Mouse (Mus musculus) heart, postnatal 25 days (tissue): ENCODE results near the gene Ms4a4c. TPM values are rescaled to one million over a fixed set of nuclear protein-coding genes. Genes with fewer than 3 reads are reported as not detected.
"Not testable (repeated sequence)": the region's sequence is repeated elsewhere in the genome, so short reads cannot be mapped to it uniquely, and the experiment has no call there.

Experiments used
- DNase-seq: peaks from one replicate; pipeline ENCODE4 v3.0.0; 2022; ENCODE audit warnings: low spot score
- intact Hi-C: fragments of 180-260 bp; cut with DNase I; formaldehyde crosslinking; loops from one replicate; pipeline ENCODE4 v1.15.1; 2025
- total RNA-seq, 2 experiments: library from RNA; stranded (reverse); gene quantifications; 2 replicates each; pipeline ENCODE4 v1.2.3; 2021

Gene Ms4a4c
- total RNA-seq: not detected

GRCm38 (mm10) chr19:11404527-11404926 lies at the start of gene Ms4a4c:
Ms4a4c (plus strand) TSS chr19:11404770.
- intact Hi-C loops: no loop called here
- no peak for DNase-seq

- intact Hi-C loops: no loop called here
- no peak for DNase-seq
These were observed 48.8 kb upstream of the Ms4a4c start for GRCm38 (mm10) chr19:11355730-11356129.

GRCm38 (mm10) chr19:11360106-11360505 lies 44.5 kb upstream of the Ms4a4c start:
- no peak for DNase-seq
- intact Hi-C loops: loop anchor here (5.0 kb wide), 1 partner anchor 242 kb away; the partner anchor contains the start of gene Ms4a6d

DNA sequence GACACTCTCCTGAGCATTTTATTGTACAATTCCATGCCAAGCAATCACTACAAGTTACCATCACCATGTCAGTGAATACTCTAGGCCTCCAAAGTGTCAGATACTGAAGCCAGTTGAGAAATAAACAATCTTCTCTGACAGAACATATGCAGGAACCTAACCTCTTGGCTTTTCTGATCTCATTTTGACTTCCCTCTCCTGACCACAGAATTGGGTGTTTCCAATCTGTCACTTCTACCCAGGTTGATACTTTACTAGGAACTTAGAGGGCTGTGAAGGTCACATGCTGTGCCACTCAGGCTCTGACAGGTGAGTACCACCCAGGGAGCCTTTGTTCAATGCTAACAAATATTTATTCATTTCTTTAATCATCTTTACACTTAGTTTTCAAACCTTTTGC lies 42.6 kb upstream of the Ms4a4c start:
- intact Hi-C loops: loop anchor here (5.0 kb wide), 1 partner anchor 240 kb away; the partner anchor contains the start of gene Ms4a6d
- DNase-seq: no peak

GRCm38 (mm10) chr19:11368310-11368709 lies 36.3 kb upstream of the Ms4a4c start:
- DNase-seq: no peak
- intact Hi-C loops: no loop called here

DNA sequence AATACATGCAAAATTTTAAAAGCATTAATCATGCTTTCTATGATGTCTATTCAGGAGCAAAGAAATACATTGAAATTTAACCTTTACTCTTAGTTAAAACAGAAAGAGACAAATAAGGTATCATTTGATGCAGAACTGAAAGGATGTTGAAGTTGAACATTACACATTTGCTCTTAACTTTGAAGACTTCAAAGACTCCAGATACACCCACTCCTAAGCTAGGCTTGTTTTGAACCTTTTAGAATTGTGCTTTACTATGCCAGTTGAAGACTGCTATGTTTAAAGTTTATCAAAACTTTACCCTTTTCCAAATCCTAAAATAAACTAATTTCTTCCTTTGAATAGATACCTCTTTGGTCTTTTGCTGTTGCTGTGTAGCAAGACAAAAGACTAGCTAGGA lies 33.4 kb upstream of the Ms4a4c start:
- intact Hi-C loops: no loop called here
- no peak for DNase-seq

DNA sequence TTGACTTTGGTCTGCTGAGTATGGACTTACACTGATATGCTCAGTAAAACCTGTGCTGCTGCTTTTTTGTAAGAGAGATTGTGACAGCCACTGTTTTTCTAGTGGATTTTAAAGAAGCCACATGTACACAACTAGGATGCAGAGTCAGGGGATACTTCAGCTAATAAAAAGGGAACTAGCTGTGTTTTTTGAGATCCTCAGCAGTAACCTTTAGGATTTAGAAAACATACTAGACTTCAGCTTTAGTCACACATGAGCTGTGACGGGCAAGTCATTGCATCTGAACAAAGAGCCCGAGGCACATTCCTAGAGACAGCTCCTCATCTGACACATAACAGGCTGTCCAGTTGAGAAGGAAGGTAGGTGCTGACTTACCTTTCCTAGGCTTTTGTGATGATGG lies 29.3 kb upstream of the Ms4a4c start, which contains the start of gene Ms4a4a:
TSS of gene Ms4a4a (plus strand) at position 251 of the 400 bp plus-strand sequence.
- intact Hi-C loops: no loop called here
- no peak for DNase-seq

- intact Hi-C loops: no loop called here
- DNase-seq: no peak
These were observed 28.2 kb upstream of the Ms4a4c start for GRCm38 (mm10) chr19:11376399-11376798.

DNA sequence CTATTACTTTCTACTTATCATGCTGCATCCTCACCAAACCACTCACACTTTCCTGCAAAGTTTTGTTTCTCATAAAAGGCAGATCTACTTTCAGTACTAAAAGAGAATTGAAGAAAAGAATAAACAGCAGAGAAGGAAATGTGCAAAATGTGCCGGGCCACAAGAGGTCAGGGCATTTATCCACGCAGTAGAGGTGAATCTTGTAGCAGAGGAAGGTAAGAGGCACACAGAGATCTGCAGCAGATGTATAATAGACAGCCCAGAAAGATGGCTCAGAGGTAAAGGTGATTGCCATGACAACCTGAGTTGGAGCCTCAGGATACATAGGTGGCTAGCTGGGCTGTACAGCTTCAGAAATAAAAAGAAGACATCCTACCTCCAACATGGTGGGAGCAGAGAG lies 17.5 kb upstream of the Ms4a4c start:
- DNase-seq: no peak
- intact Hi-C loops: no loop called here

DNA sequence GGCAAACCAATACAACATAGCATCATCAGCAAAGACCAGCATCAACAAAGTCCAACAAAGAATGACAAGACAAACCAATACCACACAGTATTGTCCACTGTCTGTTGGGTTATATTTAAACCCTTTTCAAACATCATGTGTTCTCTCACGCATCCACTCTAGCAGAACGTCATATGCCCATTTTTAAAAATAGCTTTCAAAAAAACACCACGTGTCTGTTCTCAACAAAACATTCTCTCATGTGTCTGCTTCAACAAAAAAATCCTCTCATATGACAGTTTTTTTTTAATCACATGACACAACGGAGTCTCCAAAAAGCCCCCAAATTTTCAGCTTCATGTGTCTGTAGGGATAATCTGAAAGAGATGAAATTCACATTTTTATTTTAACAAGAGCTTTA lies 16.9 kb upstream of the Ms4a4c start:
- DNase-seq: no peak
- intact Hi-C loops: no loop called here

- intact Hi-C loops: no loop called here
- no peak for DNase-seq
These were observed 15.6 kb upstream of the Ms4a4c start for GRCm38 (mm10) chr19:11388949-11389348.

DNA sequence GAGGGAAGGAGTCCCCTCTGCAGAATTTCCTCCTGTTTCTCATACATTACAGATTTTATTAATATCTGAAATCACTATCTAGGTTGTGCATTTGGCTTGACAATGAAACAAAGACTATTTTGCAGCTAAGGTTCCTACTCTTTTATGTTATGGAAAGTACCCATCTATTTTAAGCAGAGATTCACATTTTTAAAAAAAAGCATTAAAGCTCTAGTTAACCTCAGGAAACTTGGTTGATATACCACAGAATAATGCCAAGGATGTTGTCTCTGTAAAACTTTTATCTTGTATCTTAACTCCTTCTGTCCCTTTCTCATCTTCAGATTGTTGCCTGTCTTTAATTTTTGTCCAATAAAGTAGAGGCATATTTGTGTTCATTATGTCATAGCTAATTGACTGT lies 8.8 kb upstream of the Ms4a4c start:
- DNase-seq: no peak
- intact Hi-C loops: no loop called here

DNA sequence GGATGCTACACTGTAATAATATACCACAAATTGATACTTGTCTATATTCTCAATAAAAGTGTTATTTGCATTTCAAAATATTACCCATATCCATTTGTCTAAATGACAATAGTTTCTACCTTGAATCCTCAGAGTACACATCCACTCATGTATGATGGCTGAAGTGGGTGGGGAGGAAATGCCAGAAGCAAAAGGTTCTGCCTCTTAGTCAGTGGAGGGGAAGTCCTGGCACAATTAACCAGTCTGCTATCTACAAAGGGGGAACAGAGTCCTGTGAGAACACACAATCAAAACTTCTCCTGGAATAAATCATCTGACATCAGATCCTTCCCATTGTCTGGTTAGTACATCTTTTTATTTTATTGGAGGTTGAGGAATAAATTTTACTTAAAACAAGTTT lies 2.9 kb downstream of the Ms4a4c start:
- intact Hi-C loops: no loop called here
- no peak for DNase-seq

DNA sequence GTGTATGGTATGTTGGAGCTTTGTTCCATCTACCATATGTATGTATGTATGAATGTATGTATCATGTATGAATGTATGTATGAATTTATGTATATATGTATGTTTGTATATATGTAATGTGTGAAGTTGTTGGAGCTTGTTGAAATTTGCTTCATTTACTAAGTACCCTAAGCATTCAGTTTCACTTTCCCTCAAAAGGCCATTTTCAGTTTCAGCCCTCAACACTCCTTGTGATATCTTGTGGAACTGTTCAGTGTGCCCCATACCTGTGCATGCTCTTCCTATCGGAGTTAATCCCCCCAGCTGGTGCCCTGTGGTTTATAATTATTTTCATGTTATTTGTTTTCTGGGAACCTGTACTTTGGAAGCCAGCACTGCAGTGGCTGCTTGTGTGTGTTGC lies 4.0 kb downstream of the Ms4a4c start:
- intact Hi-C loops: no loop called here
- DNase-seq: no peak

- DNase-seq: no peak
- intact Hi-C loops: no loop called here
These were observed 7.1 kb downstream of the Ms4a4c start for GRCm38 (mm10) chr19:11411640-11412039.

DNA sequence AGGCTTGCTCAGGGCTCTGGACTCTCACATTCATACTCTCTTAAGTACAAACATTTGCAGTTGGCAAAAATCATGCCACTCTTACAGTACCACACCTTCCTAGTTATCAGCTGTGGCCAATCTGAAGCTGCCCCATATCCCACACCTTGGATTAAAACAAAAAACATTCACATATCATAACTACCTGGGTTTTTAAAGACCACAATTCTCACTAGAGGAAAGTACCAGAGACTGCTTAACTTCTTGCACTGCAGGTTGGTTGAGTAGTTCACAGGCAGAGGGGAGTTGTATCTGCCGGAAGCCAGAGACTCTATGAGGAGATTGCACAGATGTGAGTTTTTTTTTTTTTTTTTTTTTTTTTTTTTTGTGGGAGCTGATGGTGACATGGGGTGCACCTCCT lies 9.5 kb downstream of the Ms4a4c start:
- intact Hi-C loops: no loop called here

DNA sequence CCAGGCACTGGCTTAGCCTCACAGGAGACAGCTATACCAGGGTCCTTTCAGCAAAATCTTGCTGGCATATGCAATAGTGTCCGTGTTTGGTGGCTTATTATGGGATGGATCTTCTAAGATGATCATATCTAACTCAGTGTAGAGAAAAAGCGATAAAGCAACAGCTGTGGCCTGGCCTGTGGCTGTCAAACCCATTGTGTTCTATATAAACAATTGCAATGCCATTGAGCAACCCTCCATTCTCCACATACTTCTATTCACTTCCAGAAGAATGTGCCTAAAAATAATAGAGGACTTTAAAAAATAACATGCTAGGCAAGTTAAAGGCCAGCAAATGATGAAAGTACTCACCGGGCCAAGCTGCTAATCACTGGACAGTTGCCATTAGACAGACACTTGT lies 11.0 kb downstream of the Ms4a4c start:
- intact Hi-C loops: no loop called here

More for the DNA sequence above, 9.5 kb downstream of the Ms4a4c start:
- DNase-seq: no peak

GRCm38 (mm10) chr19:11418865-11419264 lies 14.3 kb downstream of the Ms4a4c start:
- intact Hi-C loops, DNase-seq: not testable (repeated sequence)

More for the DNA sequence above, 11.0 kb downstream of the Ms4a4c start:
- DNase-seq: no peak

DNA sequence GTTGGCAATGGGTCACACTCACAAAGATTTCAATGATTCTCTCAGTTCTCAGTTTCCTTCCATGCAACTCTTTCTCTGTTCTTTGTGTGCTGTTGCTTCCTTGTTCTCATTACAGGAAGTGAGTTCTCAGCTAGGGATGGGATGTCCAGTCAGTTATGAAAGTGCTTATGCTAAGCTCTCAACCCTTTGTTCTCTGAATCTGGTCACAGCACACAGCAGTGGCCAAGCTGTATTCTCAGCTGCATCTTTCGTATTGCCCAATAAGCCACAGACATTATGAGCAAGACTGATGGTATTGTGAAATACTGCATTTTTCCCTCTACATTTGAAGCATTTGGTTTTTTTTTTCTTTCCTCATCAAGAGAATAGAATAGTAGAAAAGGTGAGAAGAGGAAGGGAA lies 26.6 kb downstream of the Ms4a4c start:
- DNase-seq, intact Hi-C loops: not testable (repeated sequence)

- no peak for DNase-seq
- intact Hi-C loops: no loop called here
These were observed 30.7 kb downstream of the Ms4a4c start for GRCm38 (mm10) chr19:11435058-11435834.

- intact Hi-C loops: no loop called here
- DNase-seq: no peak
These were observed 38.8 kb downstream of the Ms4a4c start, which contains the start of gene Ms4a4b for GRCm38 (mm10) chr19:11443338-11443737. Ms4a4b (plus strand) TSS chr19:11443553.

DNA sequence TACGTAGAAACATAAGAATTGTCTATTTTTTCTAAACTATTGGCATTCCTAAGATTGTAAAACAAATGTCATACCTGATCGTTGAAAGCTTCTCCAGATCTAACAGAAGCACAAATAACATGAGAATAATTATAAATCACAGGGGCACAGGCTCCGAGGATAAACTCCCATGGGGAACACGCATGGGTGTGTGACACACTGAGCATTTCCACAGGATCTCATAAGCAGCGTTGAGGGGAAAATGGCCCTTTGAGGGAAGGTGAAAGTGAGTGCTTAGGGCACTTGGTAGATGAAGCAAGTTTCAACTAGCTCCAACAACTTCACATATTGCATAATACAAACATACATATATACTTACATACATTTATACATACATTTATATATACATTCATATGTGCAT lies 39.4 kb downstream of the Ms4a4c start:
- intact Hi-C loops: no loop called here
- DNase-seq: no peak
